Mouse (Mus musculus): ENCODE measurements at regions not wholly inside any gene's neighbourhood (a gene's known extent, or its start where the extent isn't known, plus 50 kb on each side); places are given as distances from the start of the nearest gene placed in this dataset.

- DNase-seq (ENCODE audit: low read depth, low spot score) = no peak
Observed at GRCm38 (mm10) chr9:100404426-100404825, 82.2 kb downstream of the Il20rb start.

DNA sequence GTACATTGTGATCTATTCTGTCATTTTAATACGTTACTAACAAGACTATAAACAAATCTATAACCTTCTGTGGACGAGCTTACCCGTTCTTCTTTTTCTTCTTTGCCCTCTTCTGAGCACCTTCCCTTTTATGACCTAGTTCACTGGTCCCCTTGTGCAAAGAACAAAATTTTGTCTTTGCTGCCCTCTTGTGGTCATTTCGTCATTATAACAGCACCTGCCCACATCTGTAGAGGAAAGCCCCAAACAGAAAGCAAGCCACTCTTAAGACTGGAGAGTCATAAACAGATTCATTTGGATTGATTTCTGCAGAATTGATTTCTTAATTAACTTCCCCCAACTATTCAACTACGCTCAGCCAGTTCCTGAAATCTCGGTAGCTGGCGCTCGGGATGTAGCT, 86.2 kb downstream of the Il20rb start:
- DNase-seq (ENCODE audit: low read depth, low spot score) = peak; percentile 77

DNA sequence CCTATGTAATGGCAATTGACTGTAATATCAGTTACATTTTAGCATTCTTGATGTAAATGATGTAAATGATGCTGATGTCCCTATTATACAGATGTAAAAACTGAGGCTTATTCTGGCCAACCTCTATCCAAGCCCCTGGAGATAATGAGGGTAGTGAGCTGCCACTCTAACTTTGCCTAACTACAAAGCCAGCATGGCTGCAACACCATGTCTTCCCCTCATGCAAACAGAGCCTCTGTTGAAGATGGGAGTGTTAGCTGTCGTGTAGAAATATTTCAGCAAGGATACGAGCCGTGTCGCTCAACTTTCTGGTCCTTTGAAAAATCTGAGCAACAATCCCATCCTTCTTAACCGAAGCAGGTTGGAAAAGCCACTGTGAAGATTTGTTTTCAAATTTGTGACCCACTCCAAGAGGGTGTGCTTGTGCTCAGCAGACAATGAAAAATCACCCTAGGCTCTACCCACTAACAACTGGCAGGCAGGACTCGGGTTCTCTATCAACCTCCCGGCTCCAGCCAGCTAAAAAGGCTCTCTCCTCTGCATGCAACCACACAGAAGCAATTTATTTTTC, 90.2 kb downstream of the Il20rb start:
- DNase-seq (ENCODE audit: low read depth, low spot score) = no peak

DNA sequence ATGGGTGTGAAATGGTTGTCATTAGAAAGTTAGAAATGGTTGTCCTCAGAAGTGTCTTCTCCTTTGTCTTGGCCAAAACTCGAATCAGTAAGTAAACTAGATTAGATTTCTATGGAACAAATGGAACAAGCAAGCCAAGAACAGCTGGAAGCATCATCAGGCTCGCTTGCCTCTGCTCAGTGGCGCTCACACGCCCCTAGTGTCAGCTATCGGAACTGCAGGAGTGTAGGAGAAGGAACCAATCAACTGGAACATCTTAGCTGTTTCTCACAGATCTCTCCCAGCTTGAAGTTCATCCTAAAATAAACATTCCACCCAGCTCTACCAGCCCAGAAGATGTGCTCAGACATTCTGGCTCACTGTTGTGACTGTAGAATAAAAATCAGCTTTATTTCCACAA, 90.9 kb downstream of the Il20rb start:
- peak; percentile 81 for DNase-seq (ENCODE audit: low read depth, low spot score)

DNA sequence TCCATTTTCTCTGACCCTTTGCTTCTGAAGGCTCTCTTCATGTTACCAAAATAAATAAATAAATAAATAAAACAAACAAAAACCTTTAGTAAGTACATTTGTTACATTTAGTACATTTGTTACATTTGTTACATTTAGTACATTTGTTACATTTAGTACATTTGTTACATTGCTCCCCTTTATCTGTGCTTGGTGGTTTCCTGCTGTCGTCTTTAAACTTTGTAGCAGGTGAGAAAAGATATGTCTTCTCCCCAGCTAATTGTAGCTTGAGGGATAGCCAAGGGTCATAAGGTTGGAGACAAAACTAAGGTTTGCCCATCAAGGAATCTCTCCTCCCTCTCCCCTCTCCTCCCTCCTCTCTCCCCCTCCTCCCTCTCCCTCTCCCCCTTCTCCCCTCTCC, 92.0 kb downstream of the Il20rb start:
- no peak for DNase-seq (ENCODE audit: low read depth, low spot score)

- no peak for DNase-seq (ENCODE audit: low read depth, low spot score)
Observed at GRCm38 (mm10) chr9:100394166-100394565, 92.4 kb downstream of the Il20rb start.

GRCm38 (mm10) chr9:100392262-100392661, 94.3 kb downstream of the Il20rb start:
- no peak for DNase-seq (ENCODE audit: low read depth, low spot score)

GRCm38 (mm10) chr9:100391566-100392213, 94.9 kb downstream of the Il20rb start:
- DNase-seq (ENCODE audit: low read depth, low spot score) = no peak

- no peak for DNase-seq (ENCODE audit: low read depth, low spot score)
Observed at GRCm38 (mm10) chr9:100388393-100388792, 98.2 kb downstream of the Il20rb start.

GRCm38 (mm10) chr9:100387171-100387685, 99.4 kb downstream of the Il20rb start:
- DNase-seq (ENCODE audit: low read depth, low spot score) = peak; percentile 51

- DNase-seq (ENCODE audit: low read depth, low spot score) = peak; percentile 63
Observed at GRCm38 (mm10) chr9:100382492-100382891, 104.1 kb downstream of the Il20rb start.

DNA sequence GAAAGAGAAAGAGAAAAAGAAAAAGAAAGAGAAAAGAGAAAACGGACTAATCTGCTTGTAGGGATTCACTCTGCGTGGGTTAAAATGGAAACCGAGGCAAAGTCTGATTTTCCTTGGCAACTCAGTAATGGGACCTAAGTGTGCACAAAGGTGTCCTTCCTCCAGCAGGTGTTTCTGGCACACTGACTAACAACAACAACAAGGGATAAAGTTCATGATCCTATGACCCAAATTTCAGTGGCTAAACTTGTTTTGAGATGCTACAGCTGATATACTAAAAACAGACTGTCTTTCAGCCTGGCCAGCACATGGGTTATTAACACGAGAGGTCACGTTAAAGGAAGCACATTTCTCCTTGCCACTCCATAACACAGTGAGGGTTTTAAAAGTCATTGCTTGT, 116.7 kb downstream of the Il20rb start:
- DNase-seq (ENCODE audit: low read depth, low spot score) = no peak

DNA sequence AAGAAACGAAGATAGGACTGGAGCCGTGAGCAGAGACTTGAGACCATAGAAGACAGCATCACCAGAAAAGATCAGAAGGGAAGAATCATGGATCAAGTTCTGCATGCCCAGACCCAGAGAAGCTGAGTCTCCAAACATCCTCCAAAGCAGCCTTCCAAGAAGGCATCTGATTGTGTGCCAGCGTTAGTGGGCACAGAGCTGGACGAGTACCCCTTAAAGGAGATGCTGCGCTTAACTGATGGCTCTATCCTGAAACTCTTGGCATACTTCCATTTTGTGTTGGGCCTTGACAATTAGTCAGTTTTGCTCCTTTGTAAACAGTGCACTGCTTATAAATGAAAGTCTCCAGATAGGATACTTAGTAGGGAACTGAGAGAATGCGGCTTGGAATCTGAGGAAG, 119.8 kb downstream of the Il20rb start:
- no peak for DNase-seq (ENCODE audit: low read depth, low spot score)

DNA sequence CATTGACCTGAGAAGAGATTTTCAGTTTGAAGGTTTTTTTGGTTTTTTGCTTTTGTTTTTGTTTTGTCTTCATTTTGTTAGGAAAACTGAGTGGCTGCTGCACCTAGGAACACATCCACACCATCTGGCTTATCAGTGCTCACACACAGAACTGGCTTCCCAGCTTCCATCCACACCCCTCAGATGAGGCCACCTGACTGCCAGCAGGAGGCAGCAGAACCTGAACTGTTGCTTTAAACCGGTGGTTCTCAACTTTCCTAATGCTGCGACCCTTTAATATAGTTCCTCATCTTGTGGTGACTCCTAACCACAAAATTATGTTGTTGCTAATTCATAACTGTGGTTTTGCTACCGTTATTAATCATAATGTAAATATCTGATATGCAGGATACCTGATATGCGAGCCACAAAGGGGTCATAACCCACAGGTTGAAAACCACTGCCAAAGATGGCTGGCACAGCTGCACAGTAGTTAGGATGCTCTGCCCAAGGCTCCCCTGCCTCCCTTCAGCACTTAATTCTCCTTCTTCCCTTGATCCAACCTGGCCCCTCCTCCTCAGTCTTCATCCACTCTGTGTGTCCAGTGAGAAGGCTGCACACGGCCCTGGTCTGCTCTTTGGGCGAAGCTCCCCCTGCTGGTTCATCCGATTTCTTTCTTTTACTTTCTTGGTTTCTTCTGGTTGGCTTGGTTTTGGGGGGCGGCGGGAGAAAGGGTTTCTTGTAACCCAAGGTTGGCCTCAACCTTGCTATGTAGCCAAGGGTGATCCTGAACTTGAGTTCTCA, 126.5 kb downstream of the Il20rb start:
- peak; percentile 35 for DNase-seq (ENCODE audit: low read depth, low spot score)

- no peak for DNase-seq (ENCODE audit: low read depth, low spot score)
Observed at GRCm38 (mm10) chr9:100357553-100357952, 129.0 kb downstream of the Il20rb start.

DNA sequence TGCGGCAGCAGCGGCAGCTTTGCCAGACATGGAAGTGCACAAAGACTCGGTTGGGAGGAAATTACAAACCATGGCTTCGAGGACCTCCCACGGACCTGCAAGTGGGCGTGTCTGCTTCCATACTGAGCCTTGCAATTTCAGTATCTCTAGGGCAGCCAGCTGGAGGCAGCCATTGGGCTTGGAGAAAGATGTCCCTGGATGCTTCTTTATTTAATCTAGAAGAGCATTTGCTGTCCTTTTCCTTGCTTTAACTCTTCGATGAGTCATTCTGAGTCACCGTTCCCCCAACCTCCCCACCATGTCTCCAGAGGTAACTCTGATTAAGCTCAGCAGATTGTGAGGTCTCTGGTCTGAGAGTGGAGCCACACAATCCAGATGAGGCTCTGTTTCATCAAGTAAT, 145.8 kb downstream of the Il20rb start:
- no peak for DNase-seq (ENCODE audit: low read depth, low spot score)

GRCm38 (mm10) chr9:100307765-100308164, 178.8 kb downstream of the Il20rb start:
- no peak for DNase-seq (ENCODE audit: low read depth, low spot score)

DNA sequence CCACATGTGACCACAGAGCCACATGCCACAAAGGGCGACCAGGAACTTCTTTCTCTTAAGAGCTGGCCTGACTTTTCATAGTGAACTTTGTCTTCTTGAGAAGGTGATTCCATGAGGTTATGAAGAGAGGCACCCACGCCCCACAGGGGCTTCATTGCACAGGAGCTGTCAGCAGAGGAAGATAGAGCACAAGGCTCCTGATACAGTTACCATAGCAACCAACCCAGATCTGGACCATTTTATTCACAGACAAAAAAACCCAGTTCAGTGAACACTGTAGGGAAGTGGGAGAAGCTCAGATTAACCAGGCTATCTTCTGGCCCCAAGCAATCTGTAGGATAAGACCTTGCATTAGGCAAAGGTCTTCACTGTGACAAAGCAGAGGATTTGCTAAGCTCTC, 179.2 kb downstream of the Il20rb start:
- DNase-seq (ENCODE audit: low read depth, low spot score) = no peak

GRCm38 (mm10) chr9:100303762-100304161, 182.8 kb downstream of the Il20rb start:
- DNase-seq (ENCODE audit: low read depth, low spot score) = no peak

- DNase-seq (ENCODE audit: low read depth, low spot score) = no peak
Observed at GRCm38 (mm10) chr9:100301613-100302012, 185.0 kb downstream of the Il20rb start.

- no peak for DNase-seq (ENCODE audit: low read depth, low spot score)
Observed at GRCm38 (mm10) chr9:100277361-100277760, 209.2 kb downstream of the Il20rb start.

GRCm38 (mm10) chr9:100266528-100267387, 219.8 kb downstream of the Il20rb start:
- DNase-seq (ENCODE audit: low read depth, low spot score) = no peak

All from CD4-positive, CD25-positive, alpha-beta regulatory T cell, adult 2 months (primary cell).